Mouse (Mus musculus) kidney, embryonic 15.5 days (tissue): ENCODE results near the gene Tmed3. TPM values are rescaled to one million over a fixed set of nuclear protein-coding genes. Genes with fewer than 3 reads are reported as not detected.

Experiments
- ATAC-seq: fragments of 200-750 bp; cut with Nextera tagmentation; replicated peaks from 2 replicates; pipeline ENCODE4 v1.8.0; 2017; ENCODE audit warnings: moderate TSS enrichment; ENCODE audit not compliant: low FRiP score
- H3K27ac ChIP-seq: fragments of 300-500 bp; sonication (generic); 2 replicates; pipeline ENCODE4 v1.5.1; 2015; ENCODE audit warnings: mild to moderate bottlenecking, inconsistent platforms
- H3K27me3 ChIP-seq: fragments of 300-500 bp; sonication (generic); 2 replicates; pipeline ENCODE4 v1.6.1; 2015; ENCODE audit warnings: inconsistent platforms
- H3K36me3 ChIP-seq: fragments of 300-500 bp; sonication (generic); 2 replicates; pipeline ENCODE4 v1.6.1; 2015; ENCODE audit warnings: inconsistent platforms
- H3K4me1 ChIP-seq: fragments of 300-500 bp; sonication (generic); 2 replicates; pipeline ENCODE4 v1.6.1; 2015; ENCODE audit warnings: inconsistent platforms
- H3K4me2 ChIP-seq: fragments of 300-500 bp; sonication (generic); 2 replicates; pipeline ENCODE4 v1.6.1; 2015; ENCODE audit warnings: moderate library complexity, mild to moderate bottlenecking, inconsistent platforms
- H3K4me3 ChIP-seq: fragments of 300-500 bp; sonication (generic); replicated peaks from 2 replicates; pipeline ENCODE4 v1.5.1; 2015; ENCODE audit warnings: mild to moderate bottlenecking, inconsistent platforms
- H3K9ac ChIP-seq: fragments of 300-500 bp; sonication (generic); 2 replicates; pipeline ENCODE4 v1.6.1; 2015; ENCODE audit warnings: mild to moderate bottlenecking, inconsistent platforms
- H3K9me3 ChIP-seq: fragments of 300-500 bp; sonication (generic); replicated peaks from 2 replicates; pipeline ENCODE4 v1.6.1; 2016; ENCODE audit warnings: inconsistent platforms
- WGBS: fragments of 180-500 bp; shearing (Covaris S2); methylation state at CpG from one replicate; pipeline ENCODE4 v1.1.7; 2015; ENCODE audit warnings: mixed read lengths; 5-methylcytosine and 5-hydroxymethylcytosine counted together
- polyA plus RNA-seq: library from polyadenylated mRNA; unstranded; fragments of >200 nt; fragmentation: Nextera tagmentation; extraction: Ambion mirVana; gene quantifications from 2 replicates; pipeline ENCODE4 v1.2.1, GENCODE M21; 2015

Tmed3 gene
- polyA plus RNA-seq, 1 experiment from 2014 or later = 92.8 TPM

DNA sequence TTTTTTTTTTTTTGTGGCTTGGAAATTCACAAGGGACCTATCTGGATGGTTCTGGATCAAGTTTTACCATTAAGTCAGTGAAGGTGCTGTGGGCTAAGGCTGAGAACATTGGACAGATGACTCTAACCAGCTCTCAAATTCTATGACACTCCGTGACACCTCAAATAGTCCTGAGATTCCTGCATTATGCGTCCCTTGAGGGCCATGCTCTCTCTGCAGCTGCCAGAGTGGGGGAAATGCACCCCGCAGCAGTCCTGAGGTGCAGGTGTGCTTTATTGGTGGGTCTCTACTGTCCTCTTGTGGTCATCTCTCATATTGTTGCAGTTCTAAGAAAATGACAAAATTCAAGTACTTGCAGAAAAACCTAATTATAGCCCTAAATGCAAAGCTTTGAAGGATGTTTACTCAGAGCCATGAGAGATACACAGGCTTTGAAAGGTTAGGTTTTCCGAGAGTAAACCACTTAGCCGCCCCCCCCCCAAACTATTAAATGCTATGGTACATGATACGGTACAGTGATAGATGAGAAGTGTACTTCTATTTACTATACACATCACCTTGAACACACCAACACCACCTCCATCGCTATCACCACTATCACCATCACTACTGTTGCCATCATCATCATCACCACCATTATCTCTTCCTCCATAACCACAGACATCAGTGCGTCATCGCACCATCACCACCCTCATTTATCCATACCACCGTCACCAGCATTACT, 17.2 kb downstream of the Tmed3 start:
- H3K27me3 ChIP-seq = no peaks in the 10 kb centered on the region
- 58% methylated on average over 10 of the region's 10 CpGs for WGBS
- H3K27ac ChIP-seq = no peak overlapping the region
- H3K4me1 ChIP-seq = no peaks in the 10 kb centered on the region
- no peaks in the 10 kb centered on the region for H3K36me3 ChIP-seq
- no peaks in the 10 kb centered on the region for H3K9me3 ChIP-seq
- no peak for ATAC-seq
- no peak overlapping the region for H3K4me2 ChIP-seq
- no peak overlapping the region for H3K9ac ChIP-seq
- H3K4me3 ChIP-seq = no peak overlapping the region

DNA sequence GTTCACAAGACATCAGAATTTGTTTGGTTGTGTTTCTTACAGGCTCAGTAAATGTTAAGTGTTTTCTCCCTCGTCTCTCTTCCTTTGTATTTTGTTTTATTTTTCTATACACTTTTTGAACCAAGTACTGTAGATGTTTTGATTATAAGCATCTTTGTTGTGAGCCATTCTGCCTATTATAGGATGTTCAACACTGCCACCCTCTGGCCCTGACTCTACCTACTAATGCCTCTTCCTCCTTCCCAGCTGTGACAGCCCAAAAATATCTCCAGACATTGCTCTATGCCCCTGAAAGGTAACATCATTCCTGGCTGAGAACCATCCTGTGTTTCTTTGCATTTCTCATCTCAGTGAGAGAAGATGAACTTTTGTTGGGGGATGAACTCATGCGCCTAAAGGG, 18.6 kb downstream of the Tmed3 start:
- H3K9ac ChIP-seq = no peak overlapping the region

DNA sequence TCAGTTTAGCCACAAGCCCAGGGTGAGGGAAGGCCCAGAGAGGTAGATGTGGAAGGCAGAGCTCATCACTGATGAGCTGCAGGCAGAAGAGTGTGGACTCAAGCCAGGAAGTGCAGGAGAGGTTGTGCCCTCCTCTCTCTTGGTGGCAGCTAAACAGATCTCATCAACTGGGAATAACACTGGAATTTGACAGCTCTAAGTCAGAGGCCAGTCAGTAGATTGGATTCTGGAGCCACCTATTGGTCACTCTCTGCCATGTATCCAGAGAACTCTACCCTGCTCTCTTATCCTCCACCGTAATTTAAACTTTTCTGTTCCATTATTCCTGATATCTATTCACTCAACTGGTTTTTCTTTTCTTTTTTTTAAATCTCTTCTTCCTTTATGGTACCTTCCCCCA, 25.9 kb downstream of the Tmed3 start:
- 53% methylated on average over 1 of the region's 1 CpGs for WGBS
- Histone ChIP-seq H3K9ac (no peak overlapping the region), H3K9me3 (no peaks in the 10 kb centered on the region), H3K27me3 (no peaks in the 10 kb centered on the region), H3K4me3 (no peak overlapping the region), H3K4me2 (no peak overlapping the region), H3K36me3 (no peaks in the 10 kb centered on the region), H3K27ac (no peak overlapping the region), H3K4me1 (no peaks in the 10 kb centered on the region)
- no peak for ATAC-seq

More for the DNA sequence above, 18.6 kb downstream of the Tmed3 start:
- Histone ChIP-seq H3K4me3 (no peak overlapping the region), H3K9me3 (no peaks in the 10 kb centered on the region), H3K4me1 (no peaks in the 10 kb centered on the region), H3K36me3 (no peaks in the 10 kb centered on the region), H3K4me2 (no peak overlapping the region), H3K27me3 (no peaks in the 10 kb centered on the region), H3K27ac (no peak overlapping the region)
- ATAC-seq = no peak
- 76% methylated on average over 2 of the region's 2 CpGs for WGBS

DNA sequence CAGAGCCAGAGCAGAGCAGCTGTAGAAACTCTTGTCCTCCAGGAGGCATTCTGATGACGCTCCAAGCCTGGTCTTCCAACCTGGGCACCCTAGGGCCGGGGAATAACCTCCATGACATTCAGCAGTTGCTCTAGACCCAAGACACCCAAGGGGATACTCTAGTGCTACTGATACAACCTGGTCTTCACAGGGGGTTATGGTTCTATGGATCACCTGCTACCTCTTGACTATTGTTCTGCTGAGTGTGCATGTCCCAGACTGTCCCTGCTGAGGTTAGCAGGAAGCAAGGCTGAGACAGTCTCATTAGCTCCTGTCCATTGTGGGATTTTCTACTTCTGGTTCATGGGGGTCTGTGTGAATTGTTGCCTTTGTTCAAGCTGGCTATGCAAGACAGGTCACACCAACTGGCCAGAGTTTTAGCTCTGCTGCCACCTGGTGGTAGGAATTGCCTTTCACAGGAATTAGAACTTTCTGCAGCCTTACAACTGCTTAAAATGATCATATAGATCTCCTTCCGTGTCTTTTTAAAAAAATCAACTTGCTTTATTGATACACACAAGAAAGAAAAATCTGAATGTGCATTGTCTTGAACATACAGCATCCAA, 30.8 kb downstream of the Tmed3 start:
- ATAC-seq = peak; percentile 83
- 53% methylated on average over 3 of the region's 3 CpGs for WGBS
- H3K4me2 ChIP-seq = no peak overlapping the region

DNA sequence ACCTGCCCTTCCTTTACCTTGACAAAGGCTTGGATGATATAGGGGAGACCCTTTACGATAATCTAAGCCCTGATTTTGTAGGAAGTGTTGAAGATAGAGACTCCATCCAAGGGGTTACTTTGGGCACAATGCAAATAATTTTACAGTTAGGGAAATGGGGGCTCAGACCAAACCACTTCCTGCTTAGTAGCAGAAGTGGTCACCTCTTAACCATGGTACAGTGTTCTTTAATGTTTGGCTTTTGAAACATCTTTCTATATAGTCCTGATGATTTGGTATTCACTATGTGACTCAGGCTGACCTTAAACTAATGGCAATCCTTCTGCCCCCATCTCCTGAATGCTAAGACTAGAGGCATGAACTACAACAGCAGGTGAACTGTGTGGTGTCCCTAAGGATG, 31.5 kb downstream of the Tmed3 start:
- Histone ChIP-seq H3K9me3 (no peaks in the 10 kb centered on the region), H3K36me3 (no peaks in the 10 kb centered on the region), H3K4me1 (no peaks in the 10 kb centered on the region), H3K27me3 (no peaks in the 10 kb centered on the region), H3K9ac (no peak overlapping the region), H3K4me3 (no peak overlapping the region), H3K27ac (no peak overlapping the region), H3K4me2 (no peak overlapping the region)
- no peak for ATAC-seq
- 93% methylated on average over 1 of the region's 1 CpGs for WGBS

More for the DNA sequence above, 30.8 kb downstream of the Tmed3 start:
- Histone ChIP-seq H3K4me1 (no peaks in the 10 kb centered on the region), H3K4me3 (no peak overlapping the region), H3K9me3 (no peaks in the 10 kb centered on the region), H3K27me3 (no peaks in the 10 kb centered on the region), H3K27ac (no peak overlapping the region), H3K36me3 (no peaks in the 10 kb centered on the region), H3K9ac (no peak overlapping the region)

DNA sequence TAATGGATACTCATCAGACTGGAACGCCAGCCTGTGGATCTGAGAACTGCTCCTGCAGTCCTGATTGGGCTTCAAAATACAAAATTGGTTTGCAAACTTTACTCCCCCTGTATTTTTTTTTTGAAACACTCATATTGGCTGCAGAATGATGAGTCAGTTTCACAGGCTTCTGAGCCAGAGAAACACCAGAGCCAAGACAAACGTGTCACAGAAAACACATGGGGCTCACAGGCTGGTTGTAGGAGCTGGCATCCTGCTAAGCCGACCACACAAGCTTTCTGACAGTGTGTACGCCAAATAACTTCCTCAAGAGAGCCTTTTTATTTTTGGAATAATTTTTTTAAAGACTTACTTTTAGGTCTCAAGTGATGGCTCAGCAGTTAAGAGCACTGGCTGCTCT, 35.0 kb downstream of the Tmed3 start:
- Histone ChIP-seq H3K4me3 (no peak overlapping the region), H3K9ac (no peak overlapping the region), H3K4me2 (no peak overlapping the region), H3K27me3 (no peaks in the 10 kb centered on the region), H3K36me3 (no peaks in the 10 kb centered on the region), H3K27ac (no peak overlapping the region), H3K9me3 (no peaks in the 10 kb centered on the region), H3K4me1 (no peaks in the 10 kb centered on the region)
- 84% methylated on average over 4 of the region's 4 CpGs for WGBS
- ATAC-seq = no peak

DNA sequence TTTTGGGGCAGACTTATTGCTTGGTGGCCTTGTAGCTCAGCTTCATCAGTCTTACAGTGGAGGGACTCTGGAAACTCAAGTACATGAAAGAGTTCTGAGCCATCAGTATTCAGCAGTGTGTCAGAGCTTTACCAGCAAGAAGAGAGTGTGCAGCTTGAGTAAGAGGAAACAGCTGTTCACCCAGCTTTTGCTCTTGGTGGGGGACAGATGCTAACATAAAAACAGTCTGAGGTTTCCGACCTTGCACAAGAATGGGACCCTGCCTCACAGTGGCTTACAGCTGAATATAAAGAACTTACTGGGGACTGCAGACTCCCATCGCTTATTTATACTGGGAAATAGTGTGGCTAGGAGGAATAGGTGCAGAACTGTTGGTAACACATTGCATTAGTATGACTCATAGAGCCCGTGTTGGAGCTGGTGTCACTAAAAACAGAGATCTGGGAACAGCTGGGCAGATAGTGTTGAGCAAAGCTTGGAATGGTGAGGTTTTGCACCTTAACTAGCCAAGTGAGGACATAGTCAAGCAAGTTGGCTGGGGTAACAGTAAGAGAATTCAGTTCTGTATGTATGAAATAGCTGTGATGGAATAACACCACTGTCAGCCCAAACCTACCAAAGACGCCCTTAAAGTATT, 37.4 kb downstream of the Tmed3 start:
- no peak for ATAC-seq
- H3K9ac ChIP-seq = no peak overlapping the region
- H3K4me1 ChIP-seq = no peaks in the 10 kb centered on the region
- 75% methylated on average over 4 of the region's 4 CpGs for WGBS
- no peak overlapping the region for H3K4me2 ChIP-seq
- no peaks in the 10 kb centered on the region for H3K9me3 ChIP-seq
- no peak overlapping the region for H3K27ac ChIP-seq
- no peaks in the 10 kb centered on the region for H3K36me3 ChIP-seq
- H3K27me3 ChIP-seq = no peaks in the 10 kb centered on the region
- H3K4me3 ChIP-seq = no peak overlapping the region

DNA sequence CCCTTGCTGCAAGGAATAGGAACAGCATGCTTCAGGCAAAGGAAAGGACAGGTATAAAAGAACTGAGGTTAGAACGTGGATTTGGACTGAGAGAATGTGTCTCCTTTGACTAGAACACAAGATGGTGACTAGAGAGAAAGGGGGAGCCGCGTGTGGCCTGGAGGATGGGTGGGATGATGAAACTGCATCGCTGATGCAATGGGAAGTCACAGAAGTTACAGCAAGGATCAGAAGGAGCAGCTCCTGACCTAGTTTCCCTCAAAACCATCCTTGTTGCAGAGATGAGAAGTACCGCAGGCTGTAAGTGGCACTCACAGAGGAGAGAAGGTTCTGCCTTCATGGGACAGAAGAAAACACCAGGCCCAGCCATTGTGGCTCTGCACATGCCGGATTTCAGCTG, 54.0 kb downstream of the Tmed3 start:
- Histone ChIP-seq H3K36me3 (no peaks in the 10 kb centered on the region), H3K4me3 (no peak overlapping the region), H3K27me3 (no peaks in the 10 kb centered on the region), H3K9me3 (no peaks in the 10 kb centered on the region), H3K9ac (no peak overlapping the region), H3K4me2 (no peak overlapping the region), H3K4me1 (no peaks in the 10 kb centered on the region), H3K27ac (no peak overlapping the region)
- ATAC-seq = no peak
- WGBS = 80% methylated on average over 6 of the region's 6 CpGs

Other genes with a start within 250 kb of the Tmed3 start
- gene Minar1, start 81.9 kb downstream of the Tmed3 start, polyA plus RNA-seq = 0.08 TPM in 2 replicates
- not detected in 2 replicates for gene Ankrd34c, start 33.4 kb upstream of the Tmed3 start, polyA plus RNA-seq
- gene Rasgrf1, start 204.8 kb upstream of the Tmed3 start, polyA plus RNA-seq = 0.08 and 0.14 TPM in 2 replicates